Mouse (Mus musculus): ENCODE measurements around the gene 4931406P16Rik. TPM values are rescaled to one million over a fixed set of nuclear protein-coding genes. Genes with fewer than 3 reads are reported as not detected.
"Not testable (repeated sequence)": the region's sequence is repeated elsewhere in the genome, so short reads cannot be mapped to it uniquely, and the experiment has no call there.

The 4931406P16Rik gene
- polyA plus RNA-seq, 1 experiment from 2014 or later = 25.8 TPM

DNA sequence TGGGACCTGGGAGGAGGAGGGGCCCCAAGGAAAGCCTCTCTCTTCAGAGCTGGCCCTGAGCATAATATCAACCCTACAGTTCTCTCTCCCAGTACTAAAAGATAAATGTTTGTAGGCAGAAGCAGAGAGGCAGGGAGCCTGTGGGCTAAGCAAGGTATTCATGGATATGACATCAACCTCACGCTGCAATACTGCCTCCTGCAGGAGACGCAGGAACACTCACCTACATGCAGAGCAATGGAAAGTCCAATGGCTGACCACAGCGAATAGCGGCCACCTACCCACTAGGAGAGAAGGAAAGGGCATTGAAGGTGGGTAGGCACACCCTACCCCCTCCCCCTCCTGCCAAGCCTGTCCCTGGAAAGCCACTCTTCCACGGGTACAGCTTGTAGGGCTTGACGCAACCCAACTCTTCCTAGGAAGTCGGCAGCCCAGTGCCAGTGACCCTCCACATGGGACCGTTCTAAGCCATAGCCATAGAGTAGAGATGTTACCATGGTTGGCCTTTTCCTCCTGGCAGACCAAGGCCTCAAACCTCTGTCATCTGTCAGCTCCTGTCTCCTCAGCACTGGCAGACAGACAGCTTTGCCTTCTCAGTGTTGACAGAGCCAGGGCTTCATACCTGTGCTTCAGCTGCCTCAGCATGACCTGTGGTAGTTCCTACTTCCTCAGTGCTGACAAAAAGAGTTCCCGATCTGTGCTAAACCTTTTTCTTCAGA is 105.2 kb downstream of the 4931406P16Rik start:
- no peaks in the 10 kb centered on the region for H3K4me1 ChIP-seq

DNA sequence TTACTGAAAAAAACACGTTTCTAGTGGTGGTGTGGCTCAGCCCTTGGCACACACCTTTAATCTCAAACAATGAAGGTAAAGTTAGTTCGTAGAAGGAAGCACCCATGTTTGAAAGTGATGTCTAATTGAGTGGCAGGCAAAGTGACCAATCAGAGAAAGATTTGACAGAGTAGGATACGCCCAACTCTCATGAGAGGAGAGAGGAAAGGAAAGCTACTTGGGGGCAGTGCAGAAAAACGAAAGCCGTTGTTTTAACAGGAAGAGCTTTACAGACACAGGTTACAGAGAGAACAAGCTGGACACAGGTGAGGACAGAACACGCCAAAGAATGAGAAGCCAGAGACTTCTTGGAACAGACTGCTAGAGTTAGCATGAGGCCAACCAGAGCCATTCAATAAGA is 107.0 kb downstream of the 4931406P16Rik start:
- H3K4me1 ChIP-seq = no peaks in the 10 kb centered on the region
- H3K27me3 ChIP-seq = no peaks in the 10 kb centered on the region
- H3K36me3 ChIP-seq = peaks cover 93% of the 10 kb centered on the region
- H3K27ac ChIP-seq (replicated peaks) = no peak overlapping the region
- no peaks in the 10 kb centered on the region for H3K9me3 ChIP-seq (replicated peaks)
- ATAC-seq (ENCODE audit: insufficient number of reproducible peaks, low FRiP score, low TSS enrichment, low read depth) = no peak
- no peak overlapping the region for H3K9ac ChIP-seq
- H3K4me3 ChIP-seq (replicated peaks) = no peak overlapping the region
- no peak overlapping the region for H3K4me2 ChIP-seq (replicated peaks)
- 95% methylated on average over 6 of the region's 6 CpGs for WGBS

More for the DNA sequence above, 105.2 kb downstream of the 4931406P16Rik start:
- Histone ChIP-seq H3K4me3 (replicated peaks) (no peak overlapping the region), H3K9me3 (replicated peaks) (no peaks in the 10 kb centered on the region), H3K36me3 (peaks cover 94% of the 10 kb centered on the region), H3K27ac (replicated peaks) (no peak overlapping the region), H3K4me2 (replicated peaks) (no peak overlapping the region), H3K9ac (no peak overlapping the region), H3K27me3 (no peaks in the 10 kb centered on the region)
- ATAC-seq (ENCODE audit: insufficient number of reproducible peaks, low FRiP score, low TSS enrichment, low read depth) = no peak
- 88% methylated on average over 9 of the region's 9 CpGs for WGBS

GRCm38 (mm10) chr7:34202147-34202546 is 111.2 kb downstream of the 4931406P16Rik start:
- WGBS = 92% methylated on average over 10 of the region's 10 CpGs
- not testable (repeated sequence) for H3K4me2 ChIP-seq (replicated peaks); H3K4me3 ChIP-seq (replicated peaks); H3K27ac ChIP-seq (replicated peaks); H3K27me3 ChIP-seq; H3K9ac ChIP-seq; ATAC-seq (ENCODE audit: insufficient number of reproducible peaks, low FRiP score, low TSS enrichment, low read depth); H3K4me1 ChIP-seq; H3K9me3 ChIP-seq (replicated peaks)
- peaks cover 66% of the 10 kb centered on the region for H3K36me3 ChIP-seq

- 95% methylated on average over 2 of the region's 2 CpGs for WGBS
Measured at GRCm38 (mm10) chr7:34200829-34201228, 112.5 kb downstream of the 4931406P16Rik start.

DNA sequence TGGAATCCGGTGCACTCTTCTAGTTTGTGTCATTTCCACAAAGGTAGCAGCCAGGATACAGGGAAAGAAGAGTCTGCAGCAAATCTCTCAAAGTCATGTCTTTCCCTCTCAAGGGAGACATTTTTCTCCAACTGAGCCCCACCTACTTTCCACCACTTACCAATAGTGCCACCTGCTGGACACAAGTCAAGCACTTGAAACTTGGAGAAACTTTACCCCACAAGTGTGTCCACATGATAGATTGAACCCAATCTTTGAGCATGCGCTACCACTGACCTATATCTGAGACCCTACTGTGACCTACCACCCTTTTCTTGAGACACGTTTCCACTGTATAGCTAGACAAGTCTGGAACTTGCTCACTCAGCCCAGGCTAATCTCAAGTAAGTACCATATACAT is 115.0 kb downstream of the 4931406P16Rik start:
- H3K9me3 ChIP-seq (replicated peaks) = no peaks in the 10 kb centered on the region
- 0 out of 2 replicates have a peak, but pooled peaks cover 8% of the 10 kb centered on the region for H3K4me1 ChIP-seq
- no peak overlapping the region for H3K27ac ChIP-seq (replicated peaks)
- H3K9ac ChIP-seq = no peak overlapping the region
- peaks cover 34% of the 10 kb centered on the region for H3K36me3 ChIP-seq
- no peaks in the 10 kb centered on the region for H3K27me3 ChIP-seq
- ATAC-seq (ENCODE audit: insufficient number of reproducible peaks, low FRiP score, low TSS enrichment, low read depth) = no peak
- H3K4me2 ChIP-seq (replicated peaks) = no peak overlapping the region
- H3K4me3 ChIP-seq (replicated peaks) = no peak overlapping the region
- 55% methylated on average over 3 of the region's 3 CpGs for WGBS

More at GRCm38 (mm10) chr7:34200829-34201228, 112.5 kb downstream of the 4931406P16Rik start:
- Histone ChIP-seq H3K4me1 (0 out of 2 replicates have a peak, but pooled peaks cover 1% of the 10 kb centered on the region), H3K4me3 (replicated peaks) (no peak overlapping the region), H3K36me3 (peaks cover 52% of the 10 kb centered on the region), H3K27ac (replicated peaks) (no peak overlapping the region), H3K9me3 (replicated peaks) (no peaks in the 10 kb centered on the region), H3K27me3 (no peaks in the 10 kb centered on the region), H3K9ac (no peak overlapping the region), H3K4me2 (replicated peaks) (no peak overlapping the region)
- ATAC-seq (ENCODE audit: insufficient number of reproducible peaks, low FRiP score, low TSS enrichment, low read depth) = no peak

- peak within 1 kb of the TSS; percentile 76 for H3K4me2 ChIP-seq (replicated peaks)
- 3% methylated on average over 70 of the region's 70 CpGs for WGBS
- no peaks in the 10 kb centered on the region for H3K9me3 ChIP-seq (replicated peaks)
- ATAC-seq (ENCODE audit: insufficient number of reproducible peaks, low FRiP score, low TSS enrichment, low read depth) = peak; percentile 90
- peak within 1 kb of the TSS; percentile 83 for H3K27ac ChIP-seq (replicated peaks)
- no peaks in the 10 kb centered on the region for H3K27me3 ChIP-seq
- H3K36me3 ChIP-seq = peaks cover 31% of the 10 kb centered on the region
- H3K9ac ChIP-seq = peak within 1 kb of the TSS; percentile 94
- peak within 1 kb of the TSS; percentile 93 for H3K4me3 ChIP-seq (replicated peaks)
- H3K4me1 ChIP-seq = 0 out of 2 replicates have a peak, but pooled peaks cover 8% of the 10 kb centered on the region
Measured at GRCm38 (mm10) chr7:34196132-34197128, 116.9 kb downstream of the 4931406P16Rik start, which contains the start of gene Pdcd2l. TSS of gene Pdcd2l (minus strand) at chr7:34196661.

- Histone ChIP-seq H3K9me3 (replicated peaks) (no peaks in the 10 kb centered on the region), H3K27me3 (no peaks in the 10 kb centered on the region), H3K36me3 (peaks cover 23% of the 10 kb centered on the region), H3K4me2 (replicated peaks) (peak overlapping the region; percentile 76), H3K9ac (peak overlapping the region; percentile 94), H3K27ac (replicated peaks) (peak overlapping the region; percentile 83; the same call in 1 of the 2 replicates), H3K4me1 (0 out of 2 replicates have a peak, but pooled peaks cover 8% of the 10 kb centered on the region), H3K4me3 (replicated peaks) (peak overlapping the region; percentile 93)
- no peak for ATAC-seq (ENCODE audit: insufficient number of reproducible peaks, low FRiP score, low TSS enrichment, low read depth)
- 34% methylated on average over 3 of the region's 3 CpGs for WGBS
Measured at GRCm38 (mm10) chr7:34195632-34196031, 117.7 kb downstream of the 4931406P16Rik start.

DNA sequence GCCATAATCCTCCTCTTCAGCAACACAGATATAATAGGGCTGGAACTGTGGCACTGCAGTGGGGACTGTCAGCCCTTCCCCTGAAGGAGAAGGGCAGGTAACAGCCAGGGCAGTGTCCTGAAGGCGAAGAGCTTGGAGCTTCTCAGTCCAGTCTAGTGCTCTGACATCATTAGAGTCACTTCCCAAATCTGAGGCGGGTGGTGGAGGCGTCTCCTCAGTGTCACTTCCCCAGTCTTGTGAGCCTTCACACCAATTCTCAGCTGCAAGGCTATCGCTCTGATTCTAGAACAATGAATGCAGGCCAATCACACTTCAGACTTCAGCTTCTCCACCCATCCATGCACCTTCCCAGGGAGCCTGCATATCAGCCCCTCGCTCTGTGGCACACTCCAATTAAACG is 120.5 kb downstream of the 4931406P16Rik start:
- no peak overlapping the region for H3K4me2 ChIP-seq (replicated peaks)
- 87% methylated on average over 6 of the region's 6 CpGs for WGBS
- ATAC-seq (ENCODE audit: insufficient number of reproducible peaks, low FRiP score, low TSS enrichment, low read depth) = no peak
- no peak overlapping the region for H3K9ac ChIP-seq
- peaks cover 41% of the 10 kb centered on the region for H3K36me3 ChIP-seq
- H3K4me1 ChIP-seq = 0 out of 2 replicates have a peak, but pooled peaks cover 8% of the 10 kb centered on the region
- no peaks in the 10 kb centered on the region for H3K27me3 ChIP-seq
- no peak overlapping the region for H3K4me3 ChIP-seq (replicated peaks)
- no peaks in the 10 kb centered on the region for H3K9me3 ChIP-seq (replicated peaks)
- no peak overlapping the region for H3K27ac ChIP-seq (replicated peaks)

DNA sequence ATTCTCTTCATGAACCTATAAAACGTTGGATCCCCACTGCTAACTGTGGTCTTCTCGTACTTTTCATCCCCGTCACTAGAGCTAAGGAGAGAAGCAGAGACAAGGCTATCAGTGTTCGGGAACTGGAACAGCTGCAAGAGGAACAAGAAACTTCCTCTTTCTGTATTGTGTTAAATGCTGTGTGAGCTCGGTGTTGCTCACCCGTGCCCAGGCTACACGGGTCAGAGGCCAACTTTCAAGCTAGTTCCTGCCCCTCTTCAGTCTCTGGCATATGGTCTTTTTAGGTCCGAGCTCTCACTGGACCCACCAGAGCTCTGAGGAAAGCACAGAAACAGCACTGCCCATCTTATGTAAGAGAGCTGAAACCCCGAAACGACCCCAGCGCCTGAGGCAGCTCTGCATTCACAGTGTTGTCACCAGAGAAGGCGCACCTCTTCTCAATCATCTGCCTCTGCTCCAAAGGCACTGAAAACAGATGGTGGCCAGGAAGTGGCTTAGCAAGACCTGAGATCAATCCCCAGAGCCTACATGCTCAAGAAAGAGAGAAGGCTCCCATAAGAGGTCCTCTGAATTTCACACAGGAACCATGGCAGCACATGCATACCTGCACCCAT is 123.9 kb downstream of the 4931406P16Rik start:
- Histone ChIP-seq H3K4me3 (replicated peaks) (no peak overlapping the region), H3K9ac (no peak overlapping the region), H3K36me3 (peaks cover 70% of the 10 kb centered on the region), H3K4me1 (no peaks in the 10 kb centered on the region), H3K27me3 (no peaks in the 10 kb centered on the region), H3K27ac (replicated peaks) (no peak overlapping the region), H3K9me3 (replicated peaks) (no peaks in the 10 kb centered on the region), H3K4me2 (replicated peaks) (no peak overlapping the region)
- WGBS = 82% methylated on average over 12 of the region's 12 CpGs
- no peak for ATAC-seq (ENCODE audit: insufficient number of reproducible peaks, low FRiP score, low TSS enrichment, low read depth)
